Mouse (Mus musculus): ENCODE results near the gene Cracr2a. TPM values are rescaled to one million over a fixed set of nuclear protein-coding genes. Genes with fewer than 3 reads are reported as not detected.

Gene Cracr2a
- polyA plus RNA-seq, 1 experiment, result not detected

- Histone ChIP-seq H3K4me3 (ENCODE audit: insufficient read depth, low read depth, low read length) (no peak overlapping the region), H3K4me1 (ENCODE audit: control insufficient read depth, insufficient read depth, low read length) (peaks cover 11% of the 10 kb centered on the region), H3K27ac (ENCODE audit: insufficient read depth, low read depth, low read length) (no peak overlapping the region)
- no peak for TF ChIP-seq CTCF (IDR thresholded peaks at IDR 0.05; ENCODE audit: insufficient read depth, low read depth, low read length)
- no peak for TF ChIP-seq POLR2A (IDR thresholded peaks at IDR 0.05; ENCODE audit: insufficient read depth, low read depth, low read length)
- 79% methylated on average over 14 of the region's 14 CpGs for WGBS
These were observed 158.7 kb downstream of the Cracr2a start for GRCm38 (mm10) chr6:127719875-127720274.

- H3K4me1 ChIP-seq (ENCODE audit: control insufficient read depth, insufficient read depth, low read length), result peaks cover 5% of the 10 kb centered on the region; the same call in 1 of the 2 replicates
- 29% methylated on average over 8 of the region's 8 CpGs for WGBS
- TF ChIP-seq CTCF (IDR thresholded peaks at IDR 0.05; ENCODE audit: insufficient read depth, low read depth, low read length) (no peak), POLR2A (IDR thresholded peaks at IDR 0.05; ENCODE audit: insufficient read depth, low read depth, low read length) (no peak)
- no peak overlapping the region for H3K4me3 ChIP-seq (ENCODE audit: insufficient read depth, low read depth, low read length)
- peak overlapping the region; percentile 57 for H3K27ac ChIP-seq (ENCODE audit: insufficient read depth, low read depth, low read length)
These were observed 162.0 kb downstream of the Cracr2a start for GRCm38 (mm10) chr6:127723126-127723525.

Other genes with a start within 250 kb of the Cracr2a start
- not detected in 2 replicates for gene Parp11, start 114.5 kb upstream of the Cracr2a start, polyA plus RNA-seq (2012; ENCODE audit: insufficient read depth, insufficient read length, low replicate concordance, missing spikeins)
- gene Prmt8, start 208.1 kb downstream of the Cracr2a start, polyA plus RNA-seq (2012; ENCODE audit: insufficient read depth, insufficient read length, low replicate concordance, missing spikeins), result 187 TPM in 1 of 2 replicates, not detected in the other

Measured in olfactory bulb, adult 2 months (tissue).